Mouse (Mus musculus) thymus, adult 2 months (tissue): ENCODE measurements at regions not wholly inside any gene's neighbourhood (a gene's known extent, or its start where the extent isn't known, plus 50 kb on each side); places are given as distances from the start of the nearest gene placed in this dataset.

Source experiments
- DNase-seq: peaks from one replicate; pipeline ENCODE4 v3.0.0; 2021
- H3K27ac ChIP-seq: fragments of 200-500 bp; 2 replicates; pipeline ENCODE4 v1.5.1; 2012; ENCODE audit warnings: low read length, control low read depth; ENCODE audit not compliant: control insufficient read depth, insufficient read depth
- H3K27me3 ChIP-seq: fragments of 200-500 bp; 2 replicates; pipeline ENCODE4 v1.6.1; 2012; ENCODE audit warnings: mild to moderate bottlenecking, low read length, moderate library complexity, mixed read lengths; ENCODE audit not compliant: control insufficient read depth, insufficient read depth
- H3K36me3 ChIP-seq: fragments of 200-500 bp; 2 replicates; pipeline ENCODE4 v1.6.1; 2012; ENCODE audit warnings: mild to moderate bottlenecking, low read length, moderate library complexity; ENCODE audit not compliant: control insufficient read depth, insufficient read depth
- H3K4me1 ChIP-seq: fragments of 200-500 bp; replicated peaks from 2 replicates; pipeline ENCODE4 v1.6.1; 2012; ENCODE audit warnings: low read length; ENCODE audit not compliant: control insufficient read depth, insufficient read depth
- H3K4me3 ChIP-seq: fragments of 200-500 bp; 2 replicates; pipeline ENCODE4 v1.5.1; 2012; ENCODE audit warnings: mild to moderate bottlenecking, low read length, control low read depth, moderate library complexity; ENCODE audit not compliant: control insufficient read depth, insufficient read depth
- CTCF ChIP-seq: fragments of 200-500 bp; IDR thresholded peaks from 2 replicates; pipeline ENCODE4 v1.5.1; 2012; ENCODE audit warnings: mild to moderate bottlenecking, control low read depth, low read length, moderate library complexity, borderline replicate concordance; ENCODE audit not compliant: control insufficient read depth, poor library complexity, insufficient read depth; ENCODE audit errors: extremely low read depth
- POLR2A ChIP-seq: fragments of 200-500 bp; IDR thresholded peaks from 2 replicates; pipeline ENCODE4 v1.6.1; 2012; ENCODE audit warnings: mild to moderate bottlenecking, low read length, control low read depth, moderate library complexity; ENCODE audit not compliant: control insufficient read depth, poor library complexity, insufficient read depth; ENCODE audit errors: extremely low read depth
- WGBS: fragments of 180-500 bp; shearing (Covaris S2); methylation state at CpG from one replicate; pipeline ENCODE4 v1.1.7; 2018; 5-methylcytosine and 5-hydroxymethylcytosine counted together

DNA sequence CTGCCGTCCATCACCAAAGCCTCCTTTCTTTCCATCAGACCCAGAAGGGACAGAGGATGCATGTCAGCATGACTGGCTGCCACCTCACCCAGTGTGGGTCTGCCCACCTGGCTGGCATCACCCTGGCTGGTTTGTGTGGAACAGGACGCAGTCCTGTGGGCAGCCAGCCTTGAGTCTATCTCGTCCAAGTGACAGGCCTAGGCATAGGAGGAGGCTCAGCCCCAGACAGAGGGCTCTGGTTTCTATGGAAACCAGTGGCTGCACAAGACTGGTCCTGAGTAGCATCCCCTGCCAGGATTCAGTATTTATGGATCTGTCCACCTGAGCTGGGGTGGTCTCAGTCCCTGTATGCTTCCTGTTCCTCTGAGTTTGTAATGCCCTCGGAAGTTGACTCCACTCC, 344.4 kb downstream of the Ptpru start:
- DNase-seq = no peak
- Histone ChIP-seq H3K4me3 (no peak overlapping the region), H3K27me3 (no peaks in the 10 kb centered on the region), H3K36me3 (no peaks in the 10 kb centered on the region), H3K4me1 (no peaks in the 10 kb centered on the region), H3K27ac (no peak overlapping the region)
- TF ChIP-seq CTCF = no peak
- TF ChIP-seq POLR2A = no peak
- WGBS = 73% methylated on average over 4 of the region's 4 CpGs

DNA sequence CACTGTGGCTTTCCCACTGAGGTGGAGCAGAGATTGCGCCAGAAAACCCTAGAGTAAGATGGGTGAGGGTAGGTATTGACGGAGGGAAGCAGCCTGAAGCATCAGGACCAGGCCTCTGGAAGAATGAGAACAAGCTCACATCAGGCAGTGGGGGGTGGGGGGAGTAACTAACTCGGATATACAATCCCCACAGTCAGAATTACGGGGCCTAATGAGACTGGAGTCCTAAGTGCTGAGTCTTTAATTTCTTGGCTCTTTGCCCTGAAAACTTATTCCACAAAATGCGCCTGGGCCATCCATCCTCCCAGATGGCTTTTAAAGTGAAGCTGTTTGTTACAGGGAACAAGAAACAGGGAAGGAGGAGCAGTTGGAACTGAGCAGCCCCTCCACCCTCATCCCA, 341.2 kb downstream of the Ptpru start:
- TF ChIP-seq CTCF (no peak), POLR2A (no peak)
- Histone ChIP-seq H3K4me3 (no peak overlapping the region), H3K27ac (no peak overlapping the region), H3K27me3 (no peaks in the 10 kb centered on the region), H3K36me3 (no peaks in the 10 kb centered on the region), H3K4me1 (no peaks in the 10 kb centered on the region)
- WGBS = 78% methylated on average over 5 of the region's 5 CpGs
- DNase-seq = no peak

DNA sequence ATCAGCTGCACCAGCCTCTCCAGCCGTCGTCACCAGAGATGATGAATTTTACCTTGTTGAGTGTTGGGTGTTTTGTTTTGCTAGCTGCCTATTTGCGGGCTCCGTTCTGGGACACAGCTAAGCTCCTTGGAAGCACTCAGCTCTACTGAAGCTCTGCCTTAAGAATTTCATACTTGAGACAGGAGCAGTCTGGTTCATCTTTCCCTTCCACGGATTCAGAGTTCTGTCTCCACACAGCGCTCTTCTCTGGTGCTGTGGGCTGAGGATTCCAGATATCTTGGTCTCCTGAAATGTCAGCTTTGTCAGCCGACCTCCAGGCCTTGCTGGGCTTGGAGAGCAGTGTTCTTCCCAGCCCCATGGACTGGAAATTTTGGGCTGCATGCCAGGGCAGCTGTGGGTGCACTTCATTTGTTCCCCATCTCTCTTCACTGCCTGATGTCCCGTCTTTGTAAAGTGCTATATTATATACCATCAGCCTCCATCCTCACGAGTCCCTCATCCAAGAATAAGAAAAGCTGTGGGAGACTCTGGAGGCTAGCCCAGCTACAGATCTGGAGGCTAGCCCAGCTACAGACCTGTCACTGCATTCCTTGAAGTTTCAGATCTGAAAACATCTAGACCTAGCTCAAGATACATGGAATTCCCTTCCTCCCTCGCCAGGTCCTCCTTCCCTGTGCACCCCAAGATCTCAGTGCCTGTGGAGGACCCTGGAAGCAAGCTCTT, 337.0 kb downstream of the Ptpru start:
- H3K27me3 ChIP-seq = no peaks in the 10 kb centered on the region
- no peaks in the 10 kb centered on the region for H3K4me1 ChIP-seq
- WGBS = 86% methylated on average over 10 of the region's 10 CpGs
- no peak for DNase-seq
- H3K36me3 ChIP-seq = no peaks in the 10 kb centered on the region
- TF ChIP-seq POLR2A (no peak), CTCF (no peak)
- no peak overlapping the region for H3K4me3 ChIP-seq
- H3K27ac ChIP-seq = no peak overlapping the region

DNA sequence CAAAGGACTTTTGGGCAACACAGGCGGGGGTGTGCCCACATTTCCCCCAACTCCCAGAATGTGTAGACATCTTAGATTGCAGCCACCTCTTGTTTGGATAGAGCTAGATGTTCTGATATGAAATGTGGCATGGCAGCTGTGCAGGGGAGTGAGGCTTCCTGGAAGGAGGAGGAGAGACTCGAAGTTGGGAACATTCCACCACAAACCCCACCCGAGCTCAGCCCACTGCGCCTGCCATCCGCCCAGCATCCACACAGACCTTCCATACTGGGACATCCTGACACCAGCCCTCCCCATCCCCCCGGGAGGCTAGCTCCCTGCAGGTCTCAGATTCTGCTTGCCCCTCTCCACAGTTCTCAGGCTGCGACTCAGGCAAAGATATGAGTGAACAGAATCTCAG, 329.9 kb downstream of the Ptpru start:
- DNase-seq = no peak
- no peak for TF ChIP-seq POLR2A
- no peak for TF ChIP-seq CTCF

DNA sequence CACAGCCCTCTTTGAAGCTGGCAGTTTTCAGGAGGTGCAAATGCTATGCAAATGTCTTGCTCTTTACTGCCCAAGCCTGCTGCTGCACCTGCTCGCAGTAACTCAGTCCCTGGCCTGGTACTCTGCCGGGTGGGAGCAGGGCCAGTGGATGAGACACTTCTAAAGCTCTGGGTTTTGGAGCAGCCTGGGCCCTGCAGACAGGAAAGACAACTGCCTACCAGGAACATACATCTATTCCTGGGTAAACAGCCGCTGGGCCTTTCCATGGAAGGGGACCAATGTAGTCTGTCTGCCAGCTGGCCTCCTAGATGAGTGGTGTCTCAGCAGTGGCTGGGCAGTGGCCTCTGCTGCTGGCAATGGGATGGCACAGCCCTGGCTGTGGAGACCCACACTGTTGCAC, 326.5 kb downstream of the Ptpru start:
- 76% methylated on average over 3 of the region's 3 CpGs for WGBS

More for the DNA sequence above, 329.9 kb downstream of the Ptpru start:
- H3K27me3 ChIP-seq = no peaks in the 10 kb centered on the region
- H3K27ac ChIP-seq = no peak overlapping the region
- H3K4me3 ChIP-seq = no peak overlapping the region
- 79% methylated on average over 7 of the region's 7 CpGs for WGBS
- no peaks in the 10 kb centered on the region for H3K4me1 ChIP-seq
- no peaks in the 10 kb centered on the region for H3K36me3 ChIP-seq

DNA sequence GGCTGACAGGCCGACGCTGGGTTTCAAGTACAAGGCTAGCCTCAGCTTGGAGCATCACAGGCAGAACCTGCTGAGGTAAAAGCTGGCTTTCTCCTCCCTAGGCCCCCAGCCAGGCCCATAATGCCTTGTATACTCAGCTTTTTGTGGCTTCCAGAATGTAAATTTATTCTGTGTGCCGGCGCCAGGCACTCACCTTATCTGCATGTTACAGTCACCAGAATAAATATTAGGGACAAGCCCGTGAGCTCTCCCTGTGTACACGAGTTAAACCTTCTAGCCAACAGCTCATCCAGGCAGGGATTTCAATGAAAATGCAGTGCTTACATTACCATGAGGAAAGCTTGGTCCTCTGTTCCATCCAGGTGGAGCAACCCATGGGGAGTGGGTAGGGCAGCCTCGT, 325.3 kb downstream of the Ptpru start:
- no peak for DNase-seq
- no peaks in the 10 kb centered on the region for H3K36me3 ChIP-seq
- H3K4me3 ChIP-seq = no peak overlapping the region
- H3K27me3 ChIP-seq = no peaks in the 10 kb centered on the region
- H3K27ac ChIP-seq = no peak overlapping the region
- H3K4me1 ChIP-seq = no peaks in the 10 kb centered on the region
- TF ChIP-seq POLR2A = no peak
- TF ChIP-seq CTCF = no peak
- 75% methylated on average over 7 of the region's 7 CpGs for WGBS

More for the DNA sequence above, 326.5 kb downstream of the Ptpru start:
- DNase-seq = no peak
- no peak for TF ChIP-seq POLR2A
- H3K27ac ChIP-seq = no peak overlapping the region
- H3K27me3 ChIP-seq = no peaks in the 10 kb centered on the region
- H3K4me3 ChIP-seq = no peak overlapping the region
- H3K4me1 ChIP-seq = no peaks in the 10 kb centered on the region
- no peaks in the 10 kb centered on the region for H3K36me3 ChIP-seq

DNA sequence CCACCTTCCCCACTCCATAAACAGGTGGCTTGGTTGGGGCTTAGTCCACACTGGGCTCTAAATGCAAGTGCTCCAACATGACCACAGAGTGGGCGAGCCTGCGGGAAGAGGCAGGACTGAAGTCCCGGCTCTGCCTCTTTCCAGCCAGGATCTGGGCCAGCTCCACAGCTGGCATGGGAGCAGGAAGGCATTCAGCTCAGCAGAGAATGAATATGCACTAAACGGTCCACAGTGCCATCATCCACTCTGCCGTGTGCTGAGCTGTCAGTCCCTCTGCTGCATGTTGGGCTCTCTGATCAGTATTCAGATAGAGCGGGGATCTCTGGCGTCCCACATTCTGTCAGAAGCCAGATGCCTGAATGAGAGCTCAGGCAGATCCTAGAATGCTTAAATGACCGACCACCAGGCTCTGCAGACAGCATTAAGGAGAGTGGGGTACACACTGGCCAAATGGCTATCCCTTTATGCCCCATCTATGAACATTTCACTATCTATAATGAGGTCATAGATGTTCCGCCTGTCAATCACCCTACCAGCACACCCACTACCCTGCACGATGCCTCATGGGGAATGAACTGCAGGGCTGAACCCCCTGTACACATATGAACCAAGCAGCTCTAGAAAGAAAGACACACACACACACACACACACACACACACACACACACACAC, 317.3 kb downstream of the Ptpru start:
- WGBS = 90% methylated on average over 10 of the region's 10 CpGs
- TF ChIP-seq CTCF = no peak
- TF ChIP-seq POLR2A = no peak
- Histone ChIP-seq H3K4me3 (no peak overlapping the region), H3K4me1 (no peaks in the 10 kb centered on the region), H3K27me3 (no peaks in the 10 kb centered on the region), H3K27ac (no peak overlapping the region), H3K36me3 (no peaks in the 10 kb centered on the region)
- DNase-seq = no peak
